Mouse (Mus musculus): ENCODE data around the gene Peg3.

DNA sequence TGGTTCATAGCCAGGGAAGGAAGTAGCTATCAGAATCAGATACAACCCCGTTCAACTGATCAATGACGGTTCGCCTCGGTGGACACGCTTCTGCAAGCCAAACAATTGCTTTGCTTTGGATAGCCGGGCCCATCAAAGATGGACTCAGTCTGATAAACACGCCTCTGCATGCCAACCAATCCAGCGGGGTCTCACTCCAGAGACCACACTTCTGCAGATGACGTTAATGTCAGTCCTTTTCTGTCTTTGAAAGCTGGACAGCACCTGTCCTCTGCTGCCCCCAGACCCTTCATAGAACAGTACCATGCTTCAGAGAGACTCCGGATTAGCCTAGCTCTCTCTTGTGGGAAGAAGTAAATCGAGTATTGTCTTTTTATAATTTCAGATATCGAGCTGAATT lies 29.5 kb upstream of the Peg3 start:
- no peak for TF ChIP-seq GATA1 (IDR thresholded peaks at IDR 0.05; ENCODE audit: borderline replicate concordance, low read length)
- no peak for TF ChIP-seq FLI1 (IDR thresholded peaks at IDR 0.05; ENCODE audit: low read length)

Data from megakaryocyte, embryonic 14.5 days (primary cell).